Mouse (Mus musculus) embryonic facial prominence, embryonic 13.5 days (tissue): ENCODE data around the gene Atf7ip. TPM values are rescaled to one million over a fixed set of nuclear protein-coding genes. Genes with fewer than 3 reads are reported as not detected.

Experiments used
- ATAC-seq: fragments of 200-750 bp; cut with Nextera tagmentation; 2 replicates; pipeline ENCODE4 v1.8.0; 2017; ENCODE audit warnings: low read depth; ENCODE audit not compliant: insufficient number of reproducible peaks, insufficient read depth, low FRiP score, low TSS enrichment
- H3K27ac ChIP-seq: fragments of 300-500 bp; sonication (generic); 2 replicates; pipeline ENCODE4 v1.5.1; 2015; ENCODE audit warnings: moderate library complexity, mild to moderate bottlenecking, inconsistent platforms
- H3K27me3 ChIP-seq: fragments of 300-500 bp; sonication (generic); 2 replicates; pipeline ENCODE4 v1.6.1; 2015; ENCODE audit warnings: mild to moderate bottlenecking, inconsistent platforms
- H3K36me3 ChIP-seq: fragments of 300-500 bp; sonication (generic); 2 replicates; pipeline ENCODE4 v1.6.1; 2015; ENCODE audit warnings: mild to moderate bottlenecking, inconsistent platforms
- H3K4me1 ChIP-seq: fragments of 300-500 bp; sonication (generic); 2 replicates; pipeline ENCODE4 v1.6.1; 2015; ENCODE audit warnings: inconsistent platforms
- H3K4me2 ChIP-seq: fragments of 300-500 bp; sonication (generic); 2 replicates; pipeline ENCODE4 v1.6.1; 2015; ENCODE audit warnings: moderate library complexity, mild to moderate bottlenecking, inconsistent platforms
- H3K4me3 ChIP-seq: fragments of 300-500 bp; sonication (generic); 2 replicates; pipeline ENCODE4 v1.5.1; 2015; ENCODE audit warnings: mild to moderate bottlenecking, inconsistent platforms
- H3K9ac ChIP-seq: fragments of 300-500 bp; sonication (generic); 2 replicates; pipeline ENCODE4 v1.6.1; 2015; ENCODE audit warnings: mild to moderate bottlenecking, inconsistent platforms
- H3K9me3 ChIP-seq: fragments of 300-500 bp; sonication (generic); 2 replicates; pipeline ENCODE4 v1.6.1; 2016; ENCODE audit warnings: inconsistent platforms
- WGBS: fragments of 180-500 bp; shearing (Covaris S2); methylation state at CpG from one replicate; pipeline ENCODE4 v1.1.7; 2015; ENCODE audit warnings: mixed read lengths; 5-methylcytosine and 5-hydroxymethylcytosine counted together
- polyA plus RNA-seq: library from polyadenylated mRNA; unstranded; fragments of >200 nt; fragmentation: Nextera tagmentation; extraction: Ambion mirVana; gene quantifications from 2 replicates; pipeline ENCODE4 v1.2.1, GENCODE M21; 2015

Gene Atf7ip
- polyA plus RNA-seq, 1 experiment from 2014 or later = 39.0 TPM

DNA sequence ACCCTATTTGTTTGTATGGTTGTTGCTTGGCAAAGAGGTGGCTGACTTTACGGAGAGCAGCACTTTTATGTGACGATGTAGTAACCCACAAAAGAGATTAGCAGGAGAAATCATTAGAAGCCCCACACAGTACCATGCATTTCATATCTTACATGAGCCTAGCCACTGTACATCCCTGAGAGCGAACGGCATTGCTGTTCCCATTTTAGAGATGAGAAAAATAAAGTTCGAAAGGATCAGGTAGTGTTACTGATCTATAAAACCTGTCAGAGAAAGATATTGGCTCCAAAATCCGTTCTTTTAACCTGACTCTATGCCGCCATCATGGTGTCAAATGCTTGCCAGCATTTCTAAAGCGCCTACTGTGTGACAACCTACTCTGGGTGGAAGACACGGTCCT lies 36.2 kb upstream of the Atf7ip start:
- Histone ChIP-seq H3K4me1 (peaks cover 54% of the 10 kb centered on the region), H3K9ac (no peak overlapping the region), H3K4me3 (no peak overlapping the region), H3K27ac (peak overlapping the region; percentile 96), H3K27me3 (no peaks in the 10 kb centered on the region), H3K4me2 (no peak overlapping the region), H3K9me3 (no peaks in the 10 kb centered on the region), H3K36me3 (no peaks in the 10 kb centered on the region)
- ATAC-seq = no peak
- 69% methylated on average over 9 of the region's 9 CpGs for WGBS

DNA sequence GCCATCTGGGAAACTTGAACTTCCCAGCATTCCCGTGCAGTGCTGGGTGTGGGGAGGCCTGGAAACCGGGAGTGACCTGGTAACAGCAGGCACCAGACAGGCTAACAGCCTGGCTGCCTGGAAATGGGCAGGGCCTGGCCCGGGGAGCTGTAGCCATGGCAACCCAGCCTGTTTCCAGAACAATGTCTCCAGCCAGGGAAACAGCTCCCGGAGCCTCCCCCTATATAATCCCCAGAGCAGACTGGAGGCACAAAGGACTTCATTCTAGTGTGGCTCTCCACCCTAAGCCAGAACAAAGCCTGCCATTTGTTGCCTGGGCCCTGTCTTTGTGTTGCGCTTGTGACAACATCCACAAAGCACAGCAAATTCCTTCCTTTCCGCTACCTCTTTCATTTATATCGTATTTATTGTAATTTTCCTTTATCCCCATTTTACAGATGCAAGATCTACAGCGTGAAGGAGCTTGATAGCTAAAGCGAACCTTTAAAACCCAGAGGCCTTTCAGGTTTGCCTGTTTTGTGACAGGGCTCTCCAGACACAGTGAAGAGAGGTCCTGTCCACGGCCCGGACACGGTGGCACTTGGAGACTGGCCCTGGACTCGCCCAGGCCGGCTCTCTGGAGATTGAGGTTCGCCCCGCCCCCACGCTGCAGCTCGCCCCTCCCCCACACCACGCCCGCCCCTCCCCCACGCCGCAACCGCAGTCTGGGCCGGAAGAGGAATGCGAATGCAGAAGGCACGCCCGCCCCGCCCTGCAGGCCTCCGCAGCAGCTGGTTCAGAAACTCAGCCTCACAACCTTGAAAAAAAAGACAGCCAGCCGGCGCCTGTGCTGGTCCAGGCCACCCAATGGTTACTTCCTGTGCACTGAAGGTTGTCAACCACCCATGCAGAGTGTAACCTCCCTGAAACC lies 35.4 kb upstream of the Atf7ip start:
- no peaks in the 10 kb centered on the region for H3K36me3 ChIP-seq
- H3K9me3 ChIP-seq = no peaks in the 10 kb centered on the region
- no peaks in the 10 kb centered on the region for H3K27me3 ChIP-seq
- peak; percentile 44; the same call in 1 of the 2 replicates for ATAC-seq
- H3K27ac ChIP-seq = peak overlapping the region; percentile 96
- H3K4me2 ChIP-seq = peak overlapping the region; percentile 31
- peaks cover 60% of the 10 kb centered on the region for H3K4me1 ChIP-seq
- no peak overlapping the region; the same call in 1 of the 2 replicates for H3K9ac ChIP-seq
- WGBS = 6% methylated on average over 31 of the region's 31 CpGs
- no peak overlapping the region for H3K4me3 ChIP-seq

GRCm38 (mm10) chr6:136471601-136472000 lies 34.4 kb upstream of the Atf7ip start:
- Histone ChIP-seq H3K9ac (no peak overlapping the region), H3K36me3 (no peaks in the 10 kb centered on the region), H3K9me3 (no peaks in the 10 kb centered on the region), H3K4me2 (no peak overlapping the region), H3K27ac (peak overlapping the region; percentile 96), H3K4me3 (no peak overlapping the region), H3K27me3 (no peaks in the 10 kb centered on the region), H3K4me1 (peaks cover 56% of the 10 kb centered on the region)
- WGBS = 26% methylated on average over 5 of the region's 5 CpGs
- ATAC-seq = no peak

DNA sequence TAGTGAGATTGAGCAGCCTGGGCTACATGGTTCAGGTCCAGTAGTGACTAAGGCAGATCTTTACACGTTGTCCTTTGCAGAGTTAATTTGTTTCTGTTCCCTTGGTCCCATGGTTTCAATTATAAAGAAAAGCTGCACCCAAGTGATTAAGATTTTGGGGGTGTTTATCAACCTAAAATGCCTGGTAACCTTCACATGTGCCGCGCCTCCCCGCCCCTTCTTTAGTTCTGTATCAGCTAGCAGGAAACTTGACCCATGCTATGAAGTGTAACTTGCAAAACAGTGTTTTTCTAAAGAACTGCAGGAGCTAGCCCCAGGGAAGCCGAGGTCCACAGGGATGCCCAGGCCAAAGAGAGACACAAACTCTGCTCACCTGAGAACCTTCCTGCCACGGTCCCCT lies 33.2 kb upstream of the Atf7ip start:
- H3K4me1 ChIP-seq = peaks cover 47% of the 10 kb centered on the region
- H3K36me3 ChIP-seq = no peaks in the 10 kb centered on the region
- H3K4me3 ChIP-seq = no peak overlapping the region
- no peaks in the 10 kb centered on the region for H3K27me3 ChIP-seq
- no peak overlapping the region for H3K4me2 ChIP-seq
- no peaks in the 10 kb centered on the region for H3K9me3 ChIP-seq
- WGBS = 62% methylated on average over 6 of the region's 6 CpGs
- no peak for ATAC-seq
- H3K27ac ChIP-seq = no peak overlapping the region
- H3K9ac ChIP-seq = no peak overlapping the region

GRCm38 (mm10) chr6:136473472-136474129 lies 32.4 kb upstream of the Atf7ip start:
- Histone ChIP-seq H3K9me3 (no peaks in the 10 kb centered on the region), H3K27ac (no peak overlapping the region), H3K9ac (no peak overlapping the region), H3K27me3 (no peaks in the 10 kb centered on the region), H3K4me1 (peaks cover 45% of the 10 kb centered on the region), H3K4me3 (no peak overlapping the region), H3K4me2 (no peak overlapping the region), H3K36me3 (no peaks in the 10 kb centered on the region)
- ATAC-seq = no peak
- 75% methylated on average over 11 of the region's 11 CpGs for WGBS

GRCm38 (mm10) chr6:136475171-136475860 lies 30.7 kb upstream of the Atf7ip start:
- WGBS = 29% methylated on average over 6 of the region's 6 CpGs
- Histone ChIP-seq H3K9me3 (no peaks in the 10 kb centered on the region), H3K36me3 (no peaks in the 10 kb centered on the region), H3K4me2 (no peak overlapping the region), H3K27ac (peak overlapping the region; percentile 30; the same call in 1 of the 2 replicates), H3K4me3 (no peak overlapping the region), H3K9ac (no peak overlapping the region), H3K4me1 (peaks cover 29% of the 10 kb centered on the region), H3K27me3 (no peaks in the 10 kb centered on the region)
- ATAC-seq = no peak

- ATAC-seq = no peak
- H3K4me2 ChIP-seq = no peak overlapping the region
- no peaks in the 10 kb centered on the region for H3K27me3 ChIP-seq
- H3K4me1 ChIP-seq = peaks cover 11% of the 10 kb centered on the region
- H3K9ac ChIP-seq = no peak overlapping the region
- H3K9me3 ChIP-seq = no peaks in the 10 kb centered on the region
- no peak overlapping the region for H3K27ac ChIP-seq
- WGBS = 68% methylated on average over 1 of the region's 1 CpGs
- no peaks in the 10 kb centered on the region for H3K36me3 ChIP-seq
- no peak overlapping the region for H3K4me3 ChIP-seq
Measured at GRCm38 (mm10) chr6:136477878-136478277, 28.1 kb upstream of the Atf7ip start.

DNA sequence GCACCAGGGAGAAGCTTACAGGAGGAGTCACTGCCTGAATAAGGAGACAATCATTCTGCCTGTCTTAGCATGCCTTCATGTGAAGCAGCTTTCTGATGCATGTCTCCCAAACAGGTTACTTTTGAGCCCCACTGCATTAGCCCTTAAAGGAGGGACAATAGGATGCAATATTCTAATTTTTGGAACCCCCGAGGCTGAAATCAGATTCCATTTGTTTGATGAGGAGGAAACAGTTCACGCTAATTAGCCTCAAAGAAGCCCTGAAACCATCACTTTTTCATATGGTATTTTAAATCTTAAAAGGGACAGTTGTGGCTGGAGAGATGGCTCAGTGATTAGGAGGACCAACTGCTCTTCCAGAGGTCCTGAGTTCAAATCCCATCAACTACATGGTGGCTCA lies 22.4 kb upstream of the Atf7ip start:
- ATAC-seq = no peak
- 58% methylated on average over 2 of the region's 2 CpGs for WGBS
- Histone ChIP-seq H3K4me1 (no peaks in the 10 kb centered on the region), H3K4me3 (no peak overlapping the region), H3K36me3 (no peaks in the 10 kb centered on the region), H3K9me3 (peaks cover 6% of the 10 kb centered on the region; the same call in 1 of the 2 replicates), H3K27me3 (no peaks in the 10 kb centered on the region), H3K27ac (no peak overlapping the region), H3K4me2 (no peak overlapping the region), H3K9ac (no peak overlapping the region)

- 91% methylated on average over 3 of the region's 3 CpGs for WGBS
- Histone ChIP-seq H3K36me3 (no peaks in the 10 kb centered on the region), H3K4me1 (no peaks in the 10 kb centered on the region), H3K27me3 (no peaks in the 10 kb centered on the region), H3K27ac (no peak overlapping the region), H3K4me2 (no peak overlapping the region), H3K4me3 (no peak overlapping the region), H3K9me3 (peaks cover 6% of the 10 kb centered on the region; the same call in 1 of the 2 replicates), H3K9ac (no peak overlapping the region)
- no peak for ATAC-seq
Measured at GRCm38 (mm10) chr6:136484093-136484492, 21.9 kb upstream of the Atf7ip start.

DNA sequence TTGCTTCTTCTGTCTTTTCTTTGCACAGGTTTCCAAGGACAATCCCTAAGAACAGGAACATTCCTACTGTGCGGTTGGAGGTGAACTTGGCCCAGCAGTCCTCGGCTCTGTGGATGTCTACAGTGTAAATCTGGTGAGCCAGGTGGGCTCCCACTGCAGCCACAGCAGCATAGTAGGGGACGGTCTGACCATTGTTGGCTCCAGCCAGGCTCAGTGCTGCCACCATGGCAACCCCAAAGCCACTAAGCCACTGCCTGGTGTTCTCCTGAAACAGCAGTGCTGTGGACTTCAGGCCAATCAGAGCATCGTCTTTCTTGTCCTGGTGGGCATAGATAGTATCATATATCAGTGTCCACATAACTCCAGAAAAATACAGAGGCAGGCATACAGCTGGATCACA lies 19.8 kb upstream of the Atf7ip start:
- Histone ChIP-seq H3K4me1 (no peaks in the 10 kb centered on the region), H3K4me2 (no peak overlapping the region), H3K9ac (no peak overlapping the region), H3K27me3 (no peaks in the 10 kb centered on the region), H3K4me3 (no peak overlapping the region), H3K9me3 (peaks cover 6% of the 10 kb centered on the region; the same call in 1 of the 2 replicates), H3K36me3 (no peaks in the 10 kb centered on the region), H3K27ac (no peak overlapping the region)
- ATAC-seq = no peak
- 75% methylated on average over 4 of the region's 4 CpGs for WGBS

DNA sequence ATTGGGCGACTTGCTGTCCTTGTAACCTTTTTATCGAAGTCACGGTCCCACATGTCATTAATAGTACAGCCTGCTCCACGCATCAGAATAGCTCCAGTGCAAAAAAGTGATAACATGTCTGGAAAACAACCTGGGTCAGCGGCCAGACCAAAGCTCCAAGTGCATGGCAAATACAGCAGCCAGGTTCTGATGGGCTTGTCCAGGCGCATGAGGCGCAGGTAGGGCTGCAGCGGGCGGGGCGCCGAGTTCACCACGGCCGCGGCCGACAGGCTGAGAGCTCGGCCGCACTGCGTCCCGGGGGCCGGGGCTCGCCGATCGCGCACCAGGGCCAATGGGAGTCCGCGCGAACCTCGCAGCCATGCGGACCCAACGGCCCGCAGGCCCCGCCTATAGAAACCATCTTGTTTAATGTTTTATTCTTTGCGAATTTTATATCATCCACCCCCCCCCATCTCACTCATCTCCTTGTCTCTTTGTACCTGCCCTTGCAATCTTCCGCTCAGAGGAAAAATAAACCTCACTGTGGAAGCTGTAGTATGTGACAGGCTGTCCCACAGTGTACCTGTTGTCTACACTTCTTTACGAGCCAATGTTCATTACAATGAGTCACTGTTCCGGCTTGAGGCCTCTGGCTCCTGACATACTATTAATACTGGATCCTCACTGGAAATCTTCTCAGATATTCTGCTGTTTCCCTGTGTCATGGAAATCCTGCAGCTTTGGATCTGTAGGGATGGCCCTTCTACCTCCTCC lies 19.0 kb upstream of the Atf7ip start:
- H3K4me2 ChIP-seq = peak overlapping the region; percentile 50
- peak overlapping the region; percentile 20; the same call in 1 of the 2 replicates for H3K4me3 ChIP-seq
- peak overlapping the region; percentile 55; the same call in 1 of the 2 replicates for H3K9ac ChIP-seq
- 53% methylated on average over 36 of the region's 36 CpGs for WGBS
- peaks cover 6% of the 10 kb centered on the region; the same call in 1 of the 2 replicates for H3K9me3 ChIP-seq
- no peaks in the 10 kb centered on the region for H3K4me1 ChIP-seq
- no peak for ATAC-seq
- no peak overlapping the region for H3K27ac ChIP-seq
- no peaks in the 10 kb centered on the region for H3K27me3 ChIP-seq
- no peaks in the 10 kb centered on the region for H3K36me3 ChIP-seq
